Mouse (Mus musculus) limb, embryonic 14.5 days (tissue): ENCODE measurements around the gene Gclc. TPM values are rescaled to one million over a fixed set of nuclear protein-coding genes. Genes with fewer than 3 reads are reported as not detected.

Experiments
- ATAC-seq: fragments of 200-750 bp; cut with Nextera tagmentation; 2 replicates; pipeline ENCODE4 v1.8.0; 2017; ENCODE audit warnings: low read depth, moderate number of reproducible peaks, moderate TSS enrichment; ENCODE audit not compliant: low FRiP score
- DNase-seq: peaks from one replicate; pipeline ENCODE4 v3.0.0-alpha.2; 2015; ENCODE audit warnings: low spot score
- H3K27ac ChIP-seq: fragments of 300-500 bp; sonication (generic); replicated peaks from 2 replicates; pipeline ENCODE4 v1.5.1; 2014; ENCODE audit warnings: low read depth, mild to moderate bottlenecking, low read length, moderate library complexity, mixed read lengths
- H3K27me3 ChIP-seq: fragments of 300-500 bp; sonication (generic); 2 replicates; pipeline ENCODE4 v1.6.1; 2014; ENCODE audit warnings: low read length, mixed read lengths; ENCODE audit not compliant: control insufficient read depth, insufficient read depth
- H3K36me3 ChIP-seq: fragments of 300-500 bp; sonication (generic); 2 replicates; pipeline ENCODE4 v1.6.1; 2014; ENCODE audit warnings: mild to moderate bottlenecking, low read length, moderate library complexity, mixed read lengths; ENCODE audit not compliant: control insufficient read depth, insufficient read depth
- H3K4me1 ChIP-seq: fragments of 300-500 bp; sonication (generic); 2 replicates; pipeline ENCODE4 v1.6.1; 2014; ENCODE audit warnings: antibody characterized with exemption, low read length, mixed read lengths; ENCODE audit not compliant: control insufficient read depth, insufficient read depth
- H3K4me2 ChIP-seq: fragments of 300-500 bp; sonication (generic); replicated peaks from 2 replicates; pipeline ENCODE4 v1.6.1; 2014; ENCODE audit warnings: low read depth, mild to moderate bottlenecking, low read length, moderate library complexity; ENCODE audit not compliant: severe bottlenecking
- H3K4me3 ChIP-seq: fragments of 300-500 bp; sonication (generic); replicated peaks from 2 replicates; pipeline ENCODE4 v1.5.1; 2014; ENCODE audit warnings: low read length
- H3K9ac ChIP-seq: fragments of 300-500 bp; sonication (generic); 2 replicates; pipeline ENCODE4 v1.6.1; 2014; ENCODE audit warnings: mild to moderate bottlenecking, low read depth, low read length, moderate library complexity; ENCODE audit not compliant: severe bottlenecking
- H3K9me3 ChIP-seq: fragments of 300-500 bp; sonication (generic); 2 replicates; pipeline ENCODE4 v1.6.1; 2016; ENCODE audit warnings: low read length; ENCODE audit not compliant: control insufficient read depth
- POLR2A ChIP-seq: fragments of 200-500 bp; IDR thresholded peaks from 2 replicates; pipeline ENCODE4 v1.8.0; 2012; ENCODE audit warnings: inconsistent platforms, mild to moderate bottlenecking, moderate library complexity, borderline replicate concordance; ENCODE audit not compliant: insufficient read depth, insufficient read length; ENCODE audit errors: extremely low read depth
- WGBS: fragments of 180-500 bp; shearing (Covaris S2); extraction: QIAGEN DNeasy Blood & Tissue Kit; methylation state at CpG from one replicate; pipeline ENCODE4 v1.1.7; 2014; 5-methylcytosine and 5-hydroxymethylcytosine counted together
- polyA plus RNA-seq, 2 experiments: library from polyadenylated mRNA; depleted of rRNA in 1 of 2; stranded (reverse) in 1 of 2; unstranded in 1 of 2; fragments of >200 nt; fragmentation: Nextera tagmentation in 1 of 2; extraction: Ambion mirVana in 1 of 2; gene quantifications; 2 replicates each; pipeline versions ENCODE4 v1.2.1 to v1.2.3; 2012 to 2014

Gclc gene
- polyA plus RNA-seq, 2 experiments: 14.0 to 17.0 TPM

DNA sequence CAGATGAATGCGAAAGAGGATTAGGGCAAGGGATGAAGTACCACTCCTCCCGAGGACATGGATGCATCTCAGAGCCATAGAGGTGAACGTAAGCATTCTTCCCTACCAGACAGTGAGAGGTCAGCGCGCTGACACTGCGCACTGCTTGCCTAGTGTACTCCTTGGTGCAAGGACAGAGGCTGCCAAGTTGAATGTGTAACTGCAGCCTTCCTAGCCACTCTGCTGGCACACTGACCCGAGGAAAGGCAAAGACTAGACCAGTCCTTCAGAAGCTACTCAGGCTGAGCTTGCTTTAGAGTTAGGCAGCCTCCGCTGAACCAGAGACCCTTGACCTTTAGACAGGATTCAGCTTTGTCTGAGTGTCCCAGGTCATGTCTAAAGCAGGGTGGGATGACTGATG lies 11.9 kb downstream of the Gclc start:
- ATAC-seq: no peak
- H3K9me3 ChIP-seq: no peaks in the 10 kb centered on the region
- no peaks in the 10 kb centered on the region for H3K27me3 ChIP-seq
- peaks cover 3% of the 10 kb centered on the region; the same call in 1 of the 2 replicates for H3K36me3 ChIP-seq
- no peak for TF ChIP-seq POLR2A
- WGBS: 87% methylated on average over 8 of the region's 8 CpGs
- H3K4me3 ChIP-seq: no peak overlapping the region
- H3K27ac ChIP-seq: no peak overlapping the region
- no peak overlapping the region for H3K9ac ChIP-seq
- no peak for DNase-seq
- no peak overlapping the region for H3K4me2 ChIP-seq
- H3K4me1 ChIP-seq: no peaks in the 10 kb centered on the region

DNA sequence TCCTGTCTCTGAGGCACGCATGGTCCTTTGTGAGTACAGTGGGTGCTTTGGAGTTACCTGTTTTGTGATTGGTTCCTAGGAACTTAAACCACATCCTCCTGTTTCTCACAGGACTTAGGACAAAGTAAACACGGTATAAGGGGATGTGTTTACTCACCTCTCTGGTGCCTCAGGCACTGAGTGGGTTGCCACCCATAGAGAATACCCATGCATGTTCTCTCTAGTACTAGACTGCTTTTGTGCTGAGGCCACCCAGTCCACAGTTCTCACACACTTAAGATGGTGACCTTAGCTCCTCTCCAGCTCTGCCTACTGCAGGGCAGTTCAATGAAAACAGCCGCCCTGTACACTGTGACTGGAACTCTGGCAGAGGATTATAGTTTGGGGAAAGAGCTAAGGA lies 12.4 kb downstream of the Gclc start:
- H3K9ac ChIP-seq: no peak overlapping the region
- no peak overlapping the region for H3K4me3 ChIP-seq
- H3K36me3 ChIP-seq: peaks cover 3% of the 10 kb centered on the region; the same call in 1 of the 2 replicates
- 89% methylated on average over 3 of the region's 3 CpGs for WGBS
- ATAC-seq (no peak), DNase-seq (no peak)
- H3K4me1 ChIP-seq: no peaks in the 10 kb centered on the region
- H3K9me3 ChIP-seq: no peaks in the 10 kb centered on the region
- H3K27ac ChIP-seq: no peak overlapping the region
- no peak overlapping the region for H3K4me2 ChIP-seq
- no peaks in the 10 kb centered on the region for H3K27me3 ChIP-seq
- TF ChIP-seq POLR2A: no peak

DNA sequence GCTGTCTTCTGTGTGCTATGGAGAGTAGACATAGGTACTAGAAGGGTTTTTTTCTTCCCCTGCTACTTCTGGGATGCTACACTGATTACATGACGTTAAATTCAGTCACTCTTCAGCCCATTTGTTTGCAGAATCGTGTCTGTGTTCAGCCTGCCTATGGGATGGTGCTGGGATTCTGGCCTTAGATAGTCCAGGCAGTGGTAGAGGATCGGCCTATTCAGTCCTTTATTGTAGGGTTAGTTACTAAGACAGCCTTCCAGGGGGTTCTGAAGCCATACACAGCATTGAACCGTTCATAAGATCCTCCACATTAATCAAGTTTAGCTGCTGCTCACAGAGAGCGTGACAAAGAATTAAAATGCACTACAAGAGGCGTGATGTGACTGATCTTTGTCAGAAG lies 16.6 kb downstream of the Gclc start:
- H3K9ac ChIP-seq: no peak overlapping the region
- no peaks in the 10 kb centered on the region for H3K27me3 ChIP-seq
- H3K27ac ChIP-seq: no peak overlapping the region
- no peak for TF ChIP-seq POLR2A
- no peaks in the 10 kb centered on the region for H3K4me1 ChIP-seq
- 80% methylated on average over 6 of the region's 6 CpGs for WGBS
- H3K36me3 ChIP-seq: peaks cover 3% of the 10 kb centered on the region; the same call in 1 of the 2 replicates
- DNase-seq: no peak
- H3K9me3 ChIP-seq: no peaks in the 10 kb centered on the region
- ATAC-seq: no peak
- no peak overlapping the region for H3K4me2 ChIP-seq
- no peak overlapping the region for H3K4me3 ChIP-seq

DNA sequence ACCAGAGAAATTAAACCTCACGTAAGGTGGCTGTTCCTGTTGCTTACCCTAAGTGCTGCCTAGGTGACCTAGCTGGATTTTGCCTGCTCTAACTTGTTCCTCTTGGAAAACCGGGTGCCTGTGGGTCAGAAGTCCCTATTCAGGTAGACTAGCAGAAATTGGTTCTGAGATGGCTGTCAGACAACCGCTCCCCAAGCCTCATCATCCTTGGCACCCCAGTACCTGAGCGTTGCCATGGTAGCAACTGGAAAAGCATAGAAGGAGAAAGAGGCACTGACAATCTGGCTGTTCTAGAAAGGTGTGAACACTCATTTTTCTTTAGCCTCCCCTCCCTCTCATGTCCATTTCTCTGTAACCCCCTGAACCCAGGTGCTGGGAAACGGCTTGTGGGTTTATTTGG lies 17.0 kb downstream of the Gclc start:
- Histone ChIP-seq H3K9ac (no peak overlapping the region), H3K9me3 (no peaks in the 10 kb centered on the region), H3K4me3 (no peak overlapping the region), H3K4me1 (no peaks in the 10 kb centered on the region), H3K4me2 (no peak overlapping the region), H3K27ac (no peak overlapping the region), H3K36me3 (peaks cover 5% of the 10 kb centered on the region; the same call in 1 of the 2 replicates), H3K27me3 (no peaks in the 10 kb centered on the region)
- ATAC-seq (no peak), DNase-seq (no peak)
- TF ChIP-seq POLR2A: no peak
- 87% methylated on average over 5 of the region's 5 CpGs for WGBS

DNA sequence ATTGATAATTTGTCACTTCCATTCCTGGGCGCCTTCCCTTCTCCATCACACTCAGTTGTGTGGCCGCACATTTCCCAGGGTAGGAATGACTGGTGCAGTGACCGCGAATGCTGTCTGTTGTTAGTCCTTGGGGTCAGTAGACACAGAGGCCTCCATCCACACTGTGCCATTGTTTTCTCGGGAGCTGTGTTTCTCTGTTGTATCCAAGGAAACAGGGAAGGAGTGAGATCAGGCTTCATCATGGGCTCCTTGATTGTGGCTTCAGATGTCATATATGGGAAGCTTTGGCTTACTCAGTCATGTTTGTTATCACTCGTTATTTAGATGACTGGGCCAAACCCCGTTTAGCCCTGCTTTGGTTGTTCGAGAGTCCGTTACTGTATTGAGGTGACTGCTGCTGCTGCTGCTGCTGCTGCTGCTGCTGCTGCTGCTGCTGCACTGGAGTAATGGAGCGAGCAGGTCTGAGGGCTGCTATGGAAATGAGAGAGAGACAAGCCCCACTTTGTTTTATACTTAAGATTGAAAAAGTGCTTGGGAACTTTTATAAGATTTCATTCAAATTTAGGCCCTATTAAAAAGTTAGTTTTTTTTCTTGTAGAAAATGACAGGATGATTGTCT lies 17.5 kb downstream of the Gclc start:
- no peak overlapping the region for H3K4me3 ChIP-seq
- no peaks in the 10 kb centered on the region for H3K4me1 ChIP-seq
- DNase-seq: no peak
- TF ChIP-seq POLR2A: no peak
- WGBS: 78% methylated on average over 10 of the region's 10 CpGs
- H3K27me3 ChIP-seq: no peaks in the 10 kb centered on the region
- H3K9me3 ChIP-seq: no peaks in the 10 kb centered on the region
- H3K4me2 ChIP-seq: no peak overlapping the region
- no peak overlapping the region for H3K9ac ChIP-seq
- no peak for ATAC-seq
- no peak overlapping the region for H3K27ac ChIP-seq
- H3K36me3 ChIP-seq: peaks cover 7% of the 10 kb centered on the region
